Mouse (Mus musculus): Measurements from ENCODE around the gene Cela3b.
A peak's percentile ranks its signal among the peaks of the same experiment; 100 is the strongest.

The Cela3b gene

GRCm38 (mm10) chr4:137430502-137430901 is at the start of gene Cela3b:
Cela3b (minus strand) TSS chr4:137430540.
- no peak for DNase-seq (ENCODE audit: low spot score)

GRCm38 (mm10) chr4:137479757-137480156 is 49.4 kb upstream of the Cela3b start:
- DNase-seq (ENCODE audit: low spot score) = no peak

- DNase-seq (ENCODE audit: low spot score) = no peak
These were observed 48.0 kb upstream of the Cela3b start for GRCm38 (mm10) chr4:137478306-137478705.

GRCm38 (mm10) chr4:137477611-137478010 is 47.3 kb upstream of the Cela3b start:
- DNase-seq (ENCODE audit: low spot score) = no peak

GRCm38 (mm10) chr4:137476761-137477237 is 46.5 kb upstream of the Cela3b start:
- no peak for DNase-seq (ENCODE audit: low spot score)

GRCm38 (mm10) chr4:137476065-137476760 is 45.9 kb upstream of the Cela3b start:
- peak; percentile 59 for DNase-seq (ENCODE audit: low spot score)

GRCm38 (mm10) chr4:137475271-137476050 is 45.1 kb upstream of the Cela3b start:
- DNase-seq (ENCODE audit: low spot score) = no peak

- no peak for DNase-seq (ENCODE audit: low spot score)
These were observed 44.4 kb upstream of the Cela3b start for GRCm38 (mm10) chr4:137474694-137475093.

- DNase-seq (ENCODE audit: low spot score) = no peak
These were observed 43.5 kb upstream of the Cela3b start for GRCm38 (mm10) chr4:137473701-137474388.

- DNase-seq (ENCODE audit: low spot score) = no peak
These were observed 42.9 kb upstream of the Cela3b start for GRCm38 (mm10) chr4:137473240-137473639.

GRCm38 (mm10) chr4:137471326-137471725 is 41.0 kb upstream of the Cela3b start:
- no peak for DNase-seq (ENCODE audit: low spot score)

- no peak for DNase-seq (ENCODE audit: low spot score)
These were observed 40.5 kb upstream of the Cela3b start for GRCm38 (mm10) chr4:137470701-137471317.

GRCm38 (mm10) chr4:137469845-137470692 is 39.7 kb upstream of the Cela3b start:
- DNase-seq (ENCODE audit: low spot score) = no peak

GRCm38 (mm10) chr4:137469081-137469844 is 38.9 kb upstream of the Cela3b start:
- DNase-seq (ENCODE audit: low spot score) = no peak

GRCm38 (mm10) chr4:137468260-137469080 is 38.1 kb upstream of the Cela3b start, which contains the start of gene Hspg2:
Hspg2 (plus strand) TSS chr4:137468769.
- DNase-seq (ENCODE audit: low spot score) = peak; percentile 86

GRCm38 (mm10) chr4:137467525-137467924 is 37.2 kb upstream of the Cela3b start:
- no peak for DNase-seq (ENCODE audit: low spot score)

- no peak for DNase-seq (ENCODE audit: low spot score)
These were observed 36.7 kb upstream of the Cela3b start for GRCm38 (mm10) chr4:137466991-137467390.

- DNase-seq (ENCODE audit: low spot score) = no peak
These were observed 34.9 kb upstream of the Cela3b start for GRCm38 (mm10) chr4:137465125-137465787.

Measured in layer of hippocampus, adult 11-12 months (tissue).